Mouse (Mus musculus) embryonic facial prominence, embryonic 11.5 days (tissue): ENCODE data around the gene P2rx1. TPM values are rescaled to one million over a fixed set of nuclear protein-coding genes. Genes with fewer than 3 reads are reported as not detected.

Experiments
- ATAC-seq: fragments of 200-750 bp; cut with Nextera tagmentation; replicated peaks from 2 replicates; pipeline ENCODE4 v1.8.0; 2017; ENCODE audit warnings: low read depth; ENCODE audit not compliant: insufficient number of reproducible peaks, low FRiP score, low TSS enrichment
- DNase-seq: peaks from one replicate; pipeline ENCODE4 v3.0.0-alpha.2; 2015; ENCODE audit warnings: low spot score
- H3K27ac ChIP-seq: fragments of 300-500 bp; sonication (generic); replicated peaks from 2 replicates; pipeline ENCODE4 v1.5.1; 2014; ENCODE audit warnings: mild to moderate bottlenecking, low read depth, low read length, control low read depth
- H3K27me3 ChIP-seq: fragments of 300-500 bp; sonication (generic); 2 replicates; pipeline ENCODE4 v1.6.1; 2014; ENCODE audit warnings: mild to moderate bottlenecking, low read length, moderate library complexity, mixed read lengths; ENCODE audit not compliant: control insufficient read depth, insufficient read depth
- H3K36me3 ChIP-seq: fragments of 300-500 bp; sonication (generic); replicated peaks from 2 replicates; pipeline ENCODE4 v1.6.1; 2014; ENCODE audit warnings: low read depth, mild to moderate bottlenecking, low read length, moderate library complexity, mixed read lengths; ENCODE audit not compliant: control insufficient read depth, insufficient read depth
- H3K4me1 ChIP-seq: fragments of 300-500 bp; sonication (generic); 2 replicates; pipeline ENCODE4 v1.6.1; 2014; ENCODE audit warnings: low read length, mixed read lengths; ENCODE audit not compliant: control insufficient read depth, insufficient read depth
- H3K4me2 ChIP-seq: fragments of 300-500 bp; sonication (generic); 2 replicates; pipeline ENCODE4 v1.6.1; 2014; ENCODE audit warnings: low read depth, mild to moderate bottlenecking, control low read depth, low read length, moderate library complexity
- H3K4me3 ChIP-seq: fragments of 300-500 bp; sonication (generic); 2 replicates; pipeline ENCODE4 v1.5.1; 2014; ENCODE audit warnings: low read depth, low read length, control low read depth
- H3K9ac ChIP-seq: fragments of 300-500 bp; sonication (generic); replicated peaks from 2 replicates; pipeline ENCODE4 v1.6.1; 2014; ENCODE audit warnings: mild to moderate bottlenecking, control low read depth, low read length
- H3K9me3 ChIP-seq: fragments of 300-500 bp; sonication (generic); replicated peaks from 2 replicates; pipeline ENCODE4 v1.6.1; 2016; ENCODE audit warnings: mild to moderate bottlenecking, low read length, inconsistent platforms, mixed read lengths; ENCODE audit not compliant: control insufficient read depth
- WGBS: fragments of 180-500 bp; shearing (Covaris S2); extraction: QIAGEN DNeasy Blood & Tissue Kit; methylation state at CpG from one replicate; pipeline ENCODE4 v1.1.7; 2014; 5-methylcytosine and 5-hydroxymethylcytosine counted together
- polyA plus RNA-seq: library from polyadenylated mRNA; unstranded; fragments of >200 nt; fragmentation: Nextera tagmentation; extraction: Ambion mirVana; gene quantifications from 2 replicates; pipeline ENCODE4 v1.2.1, GENCODE M21; 2014

Gene P2rx1
- polyA plus RNA-seq, 1 experiment from 2014 or later = 1.2 TPM

- under 1% methylated on average over 39 of the region's 39 CpGs for WGBS
- Histone ChIP-seq H3K36me3 (no peaks in the 10 kb centered on the region), H3K4me2 (peak within 1 kb of the TSS; percentile 58), H3K9ac (peak within 1 kb of the TSS; percentile 94), H3K27me3 (no peaks in the 10 kb centered on the region), H3K9me3 (no peaks in the 10 kb centered on the region), H3K4me3 (peak within 1 kb of the TSS; percentile 88), H3K27ac (peak within 1 kb of the TSS; percentile 72), H3K4me1 (no peaks in the 10 kb centered on the region)
- ATAC-seq (peak; percentile 92), DNase-seq (peak; percentile 98)
These were observed 48.7 kb downstream of the P2rx1 start, which contains the start of gene Ncbp3 for GRCm38 (mm10) chr11:73047542-73047996. Gene Ncbp3, plus strand, starts transcription at chr11:73047783.

GRCm38 (mm10) chr11:73048030-73048876 lies 49.4 kb downstream of the P2rx1 start:
- 1% methylated on average over 55 of the region's 55 CpGs for WGBS
- Histone ChIP-seq H3K9ac (peak overlapping the region; percentile 94), H3K9me3 (no peaks in the 10 kb centered on the region), H3K27me3 (no peaks in the 10 kb centered on the region), H3K4me1 (no peaks in the 10 kb centered on the region), H3K36me3 (no peaks in the 10 kb centered on the region), H3K27ac (peak overlapping the region; percentile 72), H3K4me3 (peak overlapping the region; percentile 88), H3K4me2 (peak overlapping the region; percentile 58)
- DNase-seq (peak; percentile 43), ATAC-seq (peak; percentile 45)

GRCm38 (mm10) chr11:73049335-73049734 lies 50.4 kb downstream of the P2rx1 start:
- no peak for ATAC-seq
- peak overlapping the region; percentile 5; the same call in 1 of the 2 replicates for H3K4me3 ChIP-seq
- H3K36me3 ChIP-seq = no peaks in the 10 kb centered on the region
- no peaks in the 10 kb centered on the region for H3K27me3 ChIP-seq
- H3K4me1 ChIP-seq = no peaks in the 10 kb centered on the region
- 3% methylated on average over 4 of the region's 4 CpGs for WGBS
- H3K9me3 ChIP-seq = no peaks in the 10 kb centered on the region
- H3K27ac ChIP-seq = no peak overlapping the region
- DNase-seq = peak; percentile 93
- H3K9ac ChIP-seq = no peak overlapping the region
- H3K4me2 ChIP-seq = 0 out of 2 replicates have a peak overlapping the region, but pooled peaks have one; percentile 58

DNA sequence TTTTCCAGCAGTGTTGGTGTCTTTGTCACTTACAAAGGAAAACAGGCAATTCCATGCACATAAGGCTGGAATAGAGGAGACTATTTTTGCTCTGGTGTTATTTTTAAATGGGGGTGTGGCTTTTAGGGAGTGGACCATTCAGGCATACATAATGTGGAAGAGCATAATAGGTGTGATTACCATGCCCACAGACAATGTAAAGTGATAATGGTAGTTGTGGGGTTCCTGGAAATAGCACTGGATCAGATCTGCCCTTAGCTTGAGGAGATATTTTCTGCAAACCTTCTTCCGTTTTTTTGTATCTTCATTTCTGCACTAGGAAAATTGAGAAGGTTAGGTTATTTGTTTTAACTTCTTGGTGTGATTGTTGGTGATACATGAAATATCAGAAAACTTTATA lies 53.9 kb downstream of the P2rx1 start:
- 84% methylated on average over 1 of the region's 1 CpGs for WGBS
- no peaks in the 10 kb centered on the region for H3K9me3 ChIP-seq
- no peak overlapping the region for H3K27ac ChIP-seq
- no peak overlapping the region for H3K4me2 ChIP-seq
- H3K36me3 ChIP-seq = no peaks in the 10 kb centered on the region; the same call in 1 of the 2 replicates
- DNase-seq (no peak), ATAC-seq (no peak)
- no peaks in the 10 kb centered on the region for H3K27me3 ChIP-seq
- H3K4me3 ChIP-seq = no peak overlapping the region
- no peaks in the 10 kb centered on the region for H3K4me1 ChIP-seq
- no peak overlapping the region for H3K9ac ChIP-seq

- no peak overlapping the region for H3K9ac ChIP-seq
These were observed 58.8 kb downstream of the P2rx1 start for GRCm38 (mm10) chr11:73057701-73058100.

DNA sequence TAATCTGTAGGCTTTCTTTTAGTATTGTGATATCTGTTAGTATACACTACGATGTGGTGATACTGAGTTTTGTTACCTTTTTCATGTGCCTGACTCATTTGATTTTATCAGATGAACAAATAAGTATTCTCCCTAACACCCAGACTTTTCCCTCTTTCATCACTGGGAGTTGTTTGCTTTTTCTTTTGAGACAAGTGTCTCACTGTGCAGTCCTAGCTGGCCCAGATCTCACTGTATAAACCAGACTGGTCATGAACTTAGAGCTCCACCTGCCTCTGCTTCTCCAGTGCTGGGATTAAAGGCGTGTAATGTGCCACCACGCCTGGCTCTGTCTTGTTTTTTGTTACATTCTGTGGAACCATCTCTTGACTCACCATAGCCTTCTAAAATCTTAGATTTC lies 60.7 kb downstream of the P2rx1 start:
- no peak overlapping the region for H3K9ac ChIP-seq
- H3K27ac ChIP-seq = no peak overlapping the region
- DNase-seq (no peak), ATAC-seq (no peak)
- H3K9me3 ChIP-seq = no peaks in the 10 kb centered on the region
- H3K4me3 ChIP-seq = no peak overlapping the region
- 92% methylated on average over 3 of the region's 3 CpGs for WGBS
- H3K27me3 ChIP-seq = no peaks in the 10 kb centered on the region
- H3K36me3 ChIP-seq = no peaks in the 10 kb centered on the region; the same call in 1 of the 2 replicates
- no peaks in the 10 kb centered on the region for H3K4me1 ChIP-seq
- no peak overlapping the region for H3K4me2 ChIP-seq

More at GRCm38 (mm10) chr11:73057701-73058100, 58.8 kb downstream of the P2rx1 start:
- no peak overlapping the region for H3K4me2 ChIP-seq
- no peaks in the 10 kb centered on the region; the same call in 1 of the 2 replicates for H3K36me3 ChIP-seq
- H3K9me3 ChIP-seq = no peaks in the 10 kb centered on the region
- H3K27me3 ChIP-seq = no peaks in the 10 kb centered on the region
- no peaks in the 10 kb centered on the region for H3K4me1 ChIP-seq
- no peak overlapping the region for H3K27ac ChIP-seq
- ATAC-seq = no peak
- 88% methylated on average over 5 of the region's 5 CpGs for WGBS
- no peak for DNase-seq
- H3K4me3 ChIP-seq = no peak overlapping the region

- H3K4me1 ChIP-seq = no peaks in the 10 kb centered on the region
- H3K4me2 ChIP-seq = no peak overlapping the region
- DNase-seq (no peak), ATAC-seq (no peak)
- H3K9ac ChIP-seq = no peak overlapping the region
- H3K9me3 ChIP-seq = no peaks in the 10 kb centered on the region
- H3K27me3 ChIP-seq = no peaks in the 10 kb centered on the region
- no peak overlapping the region for H3K27ac ChIP-seq
- WGBS = 93% methylated on average over 3 of the region's 3 CpGs
- H3K4me3 ChIP-seq = no peak overlapping the region
- H3K36me3 ChIP-seq = peaks cover 2% of the 10 kb centered on the region; the same call in 1 of the 2 replicates
These were observed 62.5 kb downstream of the P2rx1 start for GRCm38 (mm10) chr11:73061413-73061812.
